Mouse (Mus musculus) CH12.LX (cell line): ENCODE results near the gene Cdkn2d. TPM values are rescaled to one million over a fixed set of nuclear protein-coding genes. Genes with fewer than 3 reads are reported as not detected.

Experiments
- DNase-seq: peaks from one replicate; pipeline ENCODE4 v3.0.0-alpha.2; 2013; ENCODE audit errors: extremely low read depth
- H3K27ac ChIP-seq: 2 replicates; pipeline ENCODE4 v1.5.1; 2012; ENCODE audit warnings: low read depth, mild to moderate bottlenecking, control low read depth, moderate library complexity; ENCODE audit not compliant: insufficient read depth
- H3K27me3 ChIP-seq: replicated peaks from 2 replicates; pipeline ENCODE3; 2012; ENCODE audit warnings: inconsistent platforms
- H3K36me3 ChIP-seq, 2 experiments: replicated peaks in 1 of 2; 2 replicates each; pipeline versions ENCODE3 to v1.6.1; 2012; ENCODE audit warnings: inconsistent platforms in 1 of 2, low read length in 1 of 2, mild to moderate bottlenecking in 1 of 2, mixed read lengths in 1 of 2, moderate library complexity in 1 of 2; ENCODE audit not compliant: control insufficient read depth in 1 of 2, insufficient read depth in 1 of 2
- H3K4me1 ChIP-seq, 2 experiments: 2 replicates each; pipeline ENCODE4 v1.6.1; 2012; ENCODE audit warnings: inconsistent platforms in 1 of 2, moderate library complexity in 1 of 2; ENCODE audit not compliant: insufficient read depth in 2 of 2, control insufficient read depth in 1 of 2
- H3K4me2 ChIP-seq: 2 replicates; pipeline ENCODE4 v1.6.1; 2012; ENCODE audit warnings: low read depth, mild to moderate bottlenecking, control low read depth; ENCODE audit not compliant: poor library complexity, insufficient read depth, severe bottlenecking
- H3K4me3 ChIP-seq, 3 experiments: fragments of 150-350 bp in 1 of 3; sonication (generic) in 1 of 3; replicated peaks in 1 of 3; 2 replicates each; pipeline versions ENCODE3 to v1.5.1; 2011 to 2012; ENCODE audit warnings: low read depth in 2 of 3, low read length in 2 of 3, mild to moderate bottlenecking in 2 of 3, moderate library complexity in 2 of 3, control low read depth in 1 of 3, improper control_type of control experiment in 1 of 3, inconsistent platforms in 1 of 3, mixed read lengths in 1 of 3; ENCODE audit not compliant: poor library complexity in 1 of 3
- H3K79me2 ChIP-seq: replicated peaks from 2 replicates; pipeline ENCODE4 v1.6.1; 2012; ENCODE audit warnings: mild to moderate bottlenecking, moderate library complexity; ENCODE audit not compliant: control insufficient read depth, poor library complexity, insufficient read depth, severe bottlenecking; ENCODE audit errors: extremely low read depth
- H3K9ac ChIP-seq: 2 replicates; pipeline ENCODE4 v1.6.1; 2012; ENCODE audit warnings: low read depth, mild to moderate bottlenecking, control low read depth, moderate library complexity; ENCODE audit not compliant: insufficient read depth
- H3K9me3 ChIP-seq: replicated peaks from 2 replicates; pipeline ENCODE3; 2012; ENCODE audit warnings: low read length, inconsistent platforms, mixed read lengths
- BHLHE40 ChIP-seq: IDR thresholded peaks from 2 replicates; pipeline ENCODE4 v1.6.1; 2011; ENCODE audit warnings: mild to moderate bottlenecking, low read depth, low read length, improper control_type of control experiment
- CHD1 ChIP-seq: IDR thresholded peaks from 2 replicates; pipeline ENCODE4 v1.6.1; 2012; ENCODE audit warnings: low read depth, low read length, improper control_type of control experiment, inconsistent platforms
- CHD2 ChIP-seq: IDR thresholded peaks from 2 replicates; pipeline ENCODE4 v1.6.1; 2011; ENCODE audit warnings: low read length, improper control_type of control experiment
- E2F4 ChIP-seq: IDR thresholded peaks from 2 replicates; pipeline ENCODE4 v1.6.1; 2011; ENCODE audit warnings: low read depth, low read length, improper control_type of control experiment; ENCODE audit not compliant: insufficient replicate concordance
- ELF1 ChIP-seq: IDR thresholded peaks from 2 replicates; pipeline ENCODE4 v1.6.1; 2014; ENCODE audit warnings: low read depth, mild to moderate bottlenecking, inconsistent platforms, low read length, improper control_type of control experiment
- EP300 ChIP-seq: IDR thresholded peaks from 2 replicates; pipeline ENCODE4 v1.6.1; 2011; ENCODE audit warnings: low read length, improper control_type of control experiment
- ETS1 ChIP-seq: conservative IDR thresholded peaks from 2 replicates; pipeline ENCODE4 v1.6.1; 2012; ENCODE audit warnings: low read depth, mild to moderate bottlenecking, inconsistent platforms, low read length, improper control_type of control experiment, moderate library complexity
- GABPA ChIP-seq: IDR thresholded peaks from 2 replicates; pipeline ENCODE4 v1.6.1; 2012; ENCODE audit warnings: low read depth, low read length, improper control_type of control experiment, inconsistent platforms; ENCODE audit not compliant: insufficient replicate concordance
- HCFC1 ChIP-seq: IDR thresholded peaks from 2 replicates; pipeline ENCODE4 v1.6.1; 2012; ENCODE audit warnings: low read depth, mild to moderate bottlenecking, inconsistent platforms, low read length, improper control_type of control experiment
- JUN ChIP-seq: IDR thresholded peaks from 2 replicates; pipeline ENCODE4 v1.6.1; 2011; ENCODE audit warnings: low read depth, mild to moderate bottlenecking, low read length, improper control_type of control experiment, moderate library complexity; ENCODE audit not compliant: insufficient read depth
- JUND ChIP-seq: conservative IDR thresholded peaks from 2 replicates; pipeline ENCODE4 v1.6.1; 2011; ENCODE audit warnings: low read depth, low read length, improper control_type of control experiment
- KAT2A ChIP-seq: IDR thresholded peaks from 2 replicates; pipeline ENCODE4 v1.6.1; 2012; ENCODE audit warnings: low read length, improper control_type of control experiment, inconsistent platforms; ENCODE audit not compliant: insufficient replicate concordance
- MAFK ChIP-seq: IDR thresholded peaks from 2 replicates; pipeline ENCODE4 v1.6.1; 2011; ENCODE audit warnings: low read length, improper control_type of control experiment; ENCODE audit not compliant: insufficient replicate concordance
- MAX ChIP-seq: IDR thresholded peaks from 2 replicates; pipeline ENCODE4 v1.6.1; 2011; ENCODE audit warnings: low read length, improper control_type of control experiment
- MEF2A ChIP-seq: IDR thresholded peaks from 2 replicates; pipeline ENCODE4 v1.6.1; 2014; ENCODE audit warnings: low read depth, mild to moderate bottlenecking, inconsistent platforms, low read length, improper control_type of control experiment, borderline replicate concordance
- MXI1 ChIP-seq: IDR thresholded peaks from 2 replicates; pipeline ENCODE4 v1.6.1; 2011; ENCODE audit warnings: mild to moderate bottlenecking, low read depth, low read length, improper control_type of control experiment
- MYC ChIP-seq: IDR thresholded peaks from 2 replicates; pipeline ENCODE4 v1.6.1; 2011; ENCODE audit warnings: low read depth, mild to moderate bottlenecking, improper control_type of control experiment, low read length
- NELFE ChIP-seq: IDR thresholded peaks from 2 replicates; pipeline ENCODE4 v1.6.1; 2011; ENCODE audit warnings: low read depth, low read length, improper control_type of control experiment
- NRF1 ChIP-seq: IDR thresholded peaks from 2 replicates; pipeline ENCODE4 v1.6.1; 2014; ENCODE audit warnings: low read depth, mild to moderate bottlenecking, inconsistent platforms, low read length, improper control_type of control experiment, moderate library complexity
- PAX5 ChIP-seq: IDR thresholded peaks from 2 replicates; pipeline ENCODE4 v1.6.1; 2012; ENCODE audit warnings: low read length, inconsistent platforms, mixed read lengths
- RAD21 ChIP-seq: IDR thresholded peaks from 2 replicates; pipeline ENCODE4 v1.6.1; 2011; ENCODE audit warnings: low read depth, mild to moderate bottlenecking, low read length, improper control_type of control experiment, moderate library complexity
- RCOR1 ChIP-seq: conservative IDR thresholded peaks from 2 replicates; pipeline ENCODE4 v1.6.1; 2012; ENCODE audit warnings: low read depth, mild to moderate bottlenecking, inconsistent platforms, low read length, improper control_type of control experiment
- SIN3A ChIP-seq: IDR thresholded peaks from 2 replicates; pipeline ENCODE4 v1.6.1; 2012; ENCODE audit warnings: low read length, improper control_type of control experiment, inconsistent platforms
- TCF12 ChIP-seq: IDR thresholded peaks from 2 replicates; pipeline ENCODE4 v1.6.1; 2014; ENCODE audit warnings: low read depth, mild to moderate bottlenecking, inconsistent platforms, low read length, improper control_type of control experiment
- UBTF ChIP-seq: IDR thresholded peaks from 2 replicates; pipeline ENCODE4 v1.6.1; 2012; ENCODE audit warnings: low read depth, mild to moderate bottlenecking, inconsistent platforms, low read length, improper control_type of control experiment, moderate library complexity
- USF1 ChIP-seq: IDR thresholded peaks from 2 replicates; pipeline ENCODE4 v1.6.1; 2014; ENCODE audit warnings: low read depth, mild to moderate bottlenecking, inconsistent platforms, low read length, improper control_type of control experiment
- USF2 ChIP-seq: conservative IDR thresholded peaks from 2 replicates; pipeline ENCODE4 v1.6.1; 2011; ENCODE audit warnings: low read depth, low read length, improper control_type of control experiment
- ZC3H11A ChIP-seq: IDR thresholded peaks from 2 replicates; pipeline ENCODE4 v1.6.1; 2012; ENCODE audit warnings: low read depth, mild to moderate bottlenecking, inconsistent platforms, low read length, improper control_type of control experiment
- ZNF384 ChIP-seq: IDR thresholded peaks from 2 replicates; pipeline ENCODE4 v1.6.1; 2012; ENCODE audit warnings: low read depth, low read length, improper control_type of control experiment, inconsistent platforms
- dilution Hi-C: fragments of 300-500 bp; cut with MboI; formaldehyde crosslinking; loops from 2 replicates; pipeline ENCODE4 v1.14.3; 2020; ENCODE audit warnings: low sequenced_read_pairs; ENCODE audit not compliant: extremely low pct_unique_long_range_greater_than_20kb, extremely low pct_ligation_motif_present
- in situ Hi-C: fragments of 300-500 bp; cut with MboI; formaldehyde crosslinking; loops from 3 replicates; pipeline ENCODE4 v1.14.3; 2019; ENCODE audit warnings: low sequenced_read_pairs, low pct_ligation_motif_present, low pct_unique_long_range_greater_than_20kb, mixed read lengths
- polyA plus RNA-seq: library from polyadenylated mRNA; unstranded; fragments of >175 nt; gene quantifications from 2 replicates; pipeline ENCODE4 v1.2.1, GENCODE M21; 2012; ENCODE audit warnings: low read depth; ENCODE audit not compliant: insufficient read length
- total RNA-seq, 2 experiments: library from RNA; depleted of rRNA; stranded (reverse); fragments of 300-350 nt in 1 of 2; fragments of >200 nt in 1 of 2; gene quantifications; 2 replicates each; pipeline ENCODE4 v1.2.3; 2012 to 2014

The Cdkn2d gene
- total and polyA plus RNA-seq, 3 experiments, result 2.9 to 12.6 (median 7.1) TPM

DNA sequence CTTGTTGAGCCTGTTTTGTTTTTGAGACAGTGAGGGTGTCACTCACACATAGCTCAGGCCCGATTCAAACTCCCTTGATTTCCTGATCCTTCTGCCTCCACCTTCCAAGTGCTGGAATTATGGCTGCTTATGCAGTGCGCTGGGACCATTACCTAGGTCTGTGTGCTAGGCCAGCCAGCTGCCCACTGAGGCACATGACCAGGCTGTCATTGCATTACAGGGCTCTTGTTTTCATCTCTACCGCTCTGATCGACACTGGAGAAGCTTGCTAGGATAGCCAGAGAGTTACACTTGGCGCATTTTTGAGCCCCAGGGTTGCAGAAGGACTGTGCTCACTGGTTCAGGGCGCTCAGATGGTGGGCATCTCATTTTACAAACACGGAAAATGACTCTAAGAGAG, 20.5 kb upstream of the Cdkn2d start:
- H3K4me2 ChIP-seq, result no peak overlapping the region
- peaks cover 5 to 18% of the 10 kb centered on the region in 2 experiments for H3K4me1 ChIP-seq
- TF ChIP-seq GABPA (no peak), JUND (no peak), KAT2A (no peak), E2F4 (no peak), RAD21 (no peak), MAFK (no peak), MAX (no peak), USF1 (no peak), UBTF (no peak), HCFC1 (no peak), USF2 (no peak), ELF1 (no peak), SIN3A (no peak), CHD1 (no peak), PAX5 (no peak), ZC3H11A (no peak), MXI1 (no peak)
- H3K27ac ChIP-seq, result no peak overlapping the region
- H3K79me2 ChIP-seq, result no peaks in the 10 kb centered on the region
- DNase-seq, result no peak
- H3K36me3 ChIP-seq, result no peaks in the 10 kb centered on the region
- H3K4me3 ChIP-seq, result no peak overlapping the region
- in situ Hi-C loops, result loop anchor here (5.0 kb wide), 1 partner anchor 41 kb away; no protein-coding TSS in a partner anchor
- no peaks in the 10 kb centered on the region for H3K27me3 ChIP-seq
- no peak overlapping the region for H3K9ac ChIP-seq
- dilution Hi-C loops, result no loop called here
- no peaks in the 10 kb centered on the region for H3K9me3 ChIP-seq

DNA sequence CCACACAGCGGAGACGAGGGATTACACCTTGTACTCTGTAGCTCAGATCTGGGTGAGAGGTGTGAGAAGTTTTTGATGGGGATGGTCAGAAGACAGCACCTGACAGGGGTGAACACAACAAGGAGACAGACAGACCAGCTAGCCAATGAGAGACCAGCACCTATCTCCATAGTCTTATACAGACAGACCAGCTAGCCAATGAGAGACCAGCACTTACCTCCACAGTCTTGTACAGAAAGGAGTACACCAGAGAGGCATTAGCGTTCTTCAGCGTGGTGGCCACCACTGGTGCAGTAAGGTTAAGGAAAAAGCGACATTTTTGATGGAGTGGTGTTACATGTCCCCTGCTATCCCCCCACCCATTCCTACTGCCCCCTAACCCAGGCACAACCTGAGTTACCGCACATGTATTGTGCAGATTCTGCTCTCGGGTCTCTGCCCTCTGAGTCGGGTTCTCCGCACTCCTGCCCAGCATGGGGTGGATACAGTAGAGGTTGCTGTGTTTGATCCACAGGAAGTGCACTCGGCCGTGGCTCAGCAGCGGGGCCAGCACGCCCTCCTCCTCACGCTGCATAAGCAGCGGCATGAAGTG, 18.0 kb upstream of the Cdkn2d start:
- peak; percentile 81 for DNase-seq
- TF ChIP-seq PAX5 (no peak), JUN (no peak), TCF12 (peak; percentile 54; the same call in 1 of the 2 replicates), ZNF384 (no peak), ELF1 (no peak), GABPA (no peak), MAFK (no peak), JUND (no peak), UBTF (no peak), USF1 (0 out of 2 replicates have a peak, but pooled peaks have one; percentile 4), EP300 (no peak), CHD1 (no peak), NELFE (peak; percentile 56), ZC3H11A (no peak), NRF1 (0 out of 2 replicates have a peak, but pooled peaks have one; percentile 33), RCOR1 (0 out of 2 replicates have a peak, but pooled peaks have one; percentile 49), E2F4 (no peak), MYC (peak; percentile 75), BHLHE40 (peak; percentile 52), MEF2A (no peak), CHD2 (peak; percentile 96), ETS1 (no peak; the same call in 1 of the 2 replicates)

More for the DNA sequence above, 18.0 kb upstream of the Cdkn2d start:
- in situ Hi-C loops (no loop called here), dilution Hi-C loops (no loop called here)
- H3K9ac ChIP-seq, result peak overlapping the region; percentile 20
- H3K9me3 ChIP-seq, result no peaks in the 10 kb centered on the region
- peaks cover 8 to 19% of the 10 kb centered on the region in 2 experiments for H3K4me1 ChIP-seq
- no peaks in the 10 kb centered on the region for H3K79me2 ChIP-seq
- H3K36me3 ChIP-seq, result no peaks in the 10 kb centered on the region
- peak overlapping the region in 2 of 3 experiments; percentile 43 to 48 for H3K4me3 ChIP-seq
- no peaks in the 10 kb centered on the region for H3K27me3 ChIP-seq
- H3K4me2 ChIP-seq, result peak overlapping the region; percentile 73
- peak overlapping the region; percentile 10; the same call in 1 of the 2 replicates for H3K27ac ChIP-seq
